ENCODE assay signal across 9 mouse cellular contexts in genomic region chr1:74195961-74196360, GRCm38 (mm10). TPM values are rescaled to one million over a fixed set of nuclear protein-coding genes. Genes with fewer than 3 reads are reported as not detected.
A peak's percentile ranks its signal among the peaks of the same experiment; 100 is the strongest.
DNase-seq lines count a peak whose midpoint lies in the region; ATAC-seq and TF ChIP-seq lines count a peak whose summit lies in the region.
"Had no signal": no experiment of that assay in that cellular context is flagged by ENCODE, and none has a peak within 500 bp of the region (broad histone marks: within the 10 kb centered on the region; RNA-seq: fewer than 3 reads in every experiment).

No protein-coding gene starts in this region.

- H3K27me3 ChIP-seq in heart, embryonic 10.5 days (ENCODE audit: insufficient read depth, poor library complexity, severe bottlenecking) = no peaks in the 10 kb centered on the region
- no peaks in the 10 kb centered on the region for H3K27me3 ChIP-seq in CH12.LX (replicated peaks)
- no peaks in the 10 kb centered on the region for H3K27me3 ChIP-seq in liver, embryonic 13.5 days

- dilution Hi-C loops in CH12.LX (cut with MboI; ENCODE audit: extremely low pct_ligation_motif_present, extremely low pct_unique_long_range_greater_than_20kb, low sequenced_read_pairs) = no loop called here

- no peaks in the 10 kb centered on the region for H3K9me3 ChIP-seq in heart, embryonic 10.5 days
- H3K9me3 ChIP-seq in CH12.LX (replicated peaks; ENCODE audit: low read length) = no peaks in the 10 kb centered on the region
- H3K9me3 ChIP-seq in liver, embryonic 13.5 days (replicated peaks) = no peaks in the 10 kb centered on the region

- peak; percentile 24 for TF ChIP-seq RAD21 in CH12.LX (IDR thresholded peaks at IDR 0.05; ENCODE audit: low read depth, low read length)

- no peak overlapping the region for H3K4me3 ChIP-seq in heart, embryonic 10.5 days
- no peak overlapping the region for H3K4me3 ChIP-seq in CH12.LX (replicated peaks in 1 of 3; ENCODE audit: low read depth in 2 of 3, low read length in 2 of 3, poor library complexity in 1 of 3)
- H3K4me3 ChIP-seq in liver, embryonic 13.5 days (replicated peaks) = no peak overlapping the region

- intact Hi-C loops in heart, postnatal 25 days (cut with DNase I) = loop anchor here (5.0 kb wide), 1 partner anchor 294 kb away; no protein-coding TSS in a partner anchor

- no peaks in the 10 kb centered on the region for H3K79me2 ChIP-seq in CH12.LX (replicated peaks; ENCODE audit: control insufficient read depth, extremely low read depth, insufficient read depth, poor library complexity, severe bottlenecking)

- no peak overlapping the region for H3K9ac ChIP-seq in CH12.LX (ENCODE audit: insufficient read depth, low read depth)
- no peak overlapping the region for H3K9ac ChIP-seq in liver, embryonic 13.5 days

- peak; percentile 73 for DNase-seq in heart, embryonic 10.5 days (ENCODE audit: low spot score)
- no peak for DNase-seq in heart, postnatal 25 days (ENCODE audit: low spot score)
- DNase-seq in CH12.LX (ENCODE audit: extremely low read depth) = peak; percentile 60
- peak; percentile 58 for DNase-seq in embryo, embryonic 10.5 days (ENCODE audit: low spot score)
- DNase-seq in liver, embryonic 13.5 days = peak; percentile 12
- DNase-seq in thymus, postnatal 36 days = peak; percentile 26
- DNase-seq in cerebellum, adult 8-10 months = no peak
- no peak for DNase-seq in urinary bladder, postnatal 25 days (ENCODE audit: low spot score)

- no peak overlapping the region for H3K27ac ChIP-seq in heart, embryonic 10.5 days
- H3K27ac ChIP-seq in CH12.LX (ENCODE audit: insufficient read depth, low read depth) = no peak overlapping the region
- no peak overlapping the region for H3K27ac ChIP-seq in liver, embryonic 13.5 days
- H3K27ac ChIP-seq: macrophage had no signal

- no peak for TF ChIP-seq POLR2A in CH12.LX (IDR thresholded peaks at IDR 0.05; ENCODE audit: low read depth, low read length)

- H3K4me1 ChIP-seq in heart, embryonic 10.5 days = peaks cover 9% of the 10 kb centered on the region; the same call in 1 of the 2 replicates
- H3K4me1 ChIP-seq in CH12.LX (ENCODE audit: control insufficient read depth in 1 of 2, insufficient read depth in 2 of 2) = peaks cover 20 to 33% of the 10 kb centered on the region in 2 experiments
- H3K4me1 ChIP-seq in liver, embryonic 13.5 days (replicated peaks) = peaks cover 23% of the 10 kb centered on the region

- TF ChIP-seq EP300 in CH12.LX (IDR thresholded peaks at IDR 0.05; ENCODE audit: low read length) = no peak

- TF ChIP-seq CTCF in CH12.LX (conservative IDR thresholded peaks at IDR 0.05 in 1 of 2, IDR thresholded peaks at IDR 0.05 in 1 of 2; ENCODE audit: low read depth in 2 of 2, low read length in 2 of 2) = peak; percentile 77 to 80

- 41% methylated on average over 7 of the region's 7 CpGs for WGBS in heart, embryonic 10.5 days
- 27% methylated on average over 7 of the region's 7 CpGs for WGBS in liver, embryonic 13.5 days (ENCODE audit: insufficient replicate concordance)

- H3K4me2 ChIP-seq in CH12.LX (ENCODE audit: insufficient read depth, low read depth, poor library complexity, severe bottlenecking) = no peak overlapping the region
- no peak overlapping the region for H3K4me2 ChIP-seq in liver, embryonic 13.5 days

- in situ Hi-C loops in CH12.LX (cut with MboI; ENCODE audit: low pct_ligation_motif_present, low pct_unique_long_range_greater_than_20kb, low sequenced_read_pairs) = no loop called here

- H3K36me3 ChIP-seq in heart, embryonic 10.5 days = no peaks in the 10 kb centered on the region
- H3K36me3 ChIP-seq in CH12.LX (replicated peaks in 1 of 2; ENCODE audit: control insufficient read depth in 1 of 2, insufficient read depth in 1 of 2, low read length in 1 of 2) = no peaks in the 10 kb centered on the region
- H3K36me3 ChIP-seq in liver, embryonic 13.5 days = no peaks in the 10 kb centered on the region

- no peak for ATAC-seq in liver, embryonic 13.5 days (ENCODE audit: low read depth)

TF ChIP-seq in CH12.LX, 34 proteins besides CTCF, POLR2A, EP300 and RAD21:
- TF ChIP-seq MAX (IDR thresholded peaks at IDR 0.05; ENCODE audit: low read length) (peak; percentile 63), USF1 (IDR thresholded peaks at IDR 0.05; ENCODE audit: low read depth, low read length) (no peak), KAT2A (IDR thresholded peaks at IDR 0.05; ENCODE audit: insufficient replicate concordance, low read length) (0 out of 2 replicates have a peak, but pooled peaks have one; percentile 41), MXI1 (IDR thresholded peaks at IDR 0.05; ENCODE audit: low read depth, low read length) (peak; percentile 27; the same call in 1 of the 2 replicates), UBTF (IDR thresholded peaks at IDR 0.05; ENCODE audit: low read depth, low read length) (no peak), ZMIZ1 (IDR thresholded peaks at IDR 0.05; ENCODE audit: low read depth, low read length) (no peak), MEF2A (IDR thresholded peaks at IDR 0.05; ENCODE audit: borderline replicate concordance, low read depth, low read length) (peak; percentile 32; the same call in 1 of the 2 replicates), MYC (IDR thresholded peaks at IDR 0.05; ENCODE audit: low read depth, low read length) (peak; percentile 79), TBP (conservative IDR thresholded peaks at IDR 0.05; ENCODE audit: low read depth, low read length) (no peak), ELF1 (IDR thresholded peaks at IDR 0.05; ENCODE audit: low read depth, low read length) (no peak), TCF12 (IDR thresholded peaks at IDR 0.05; ENCODE audit: low read depth, low read length) (no peak), BHLHE40 (IDR thresholded peaks at IDR 0.05; ENCODE audit: low read depth, low read length) (peak; percentile 12; the same call in 1 of the 2 replicates), RCOR1 (conservative IDR thresholded peaks at IDR 0.05; ENCODE audit: low read depth, low read length) (no peak), NELFE (IDR thresholded peaks at IDR 0.05; ENCODE audit: low read depth, low read length) (no peak), SMC3 (IDR thresholded peaks at IDR 0.05; ENCODE audit: low read depth, low read length) (peak; percentile 64), NRF1 (IDR thresholded peaks at IDR 0.05; ENCODE audit: low read depth, low read length) (no peak), ETS1 (conservative IDR thresholded peaks at IDR 0.05; ENCODE audit: low read depth, low read length) (no peak), JUND (conservative IDR thresholded peaks at IDR 0.05; ENCODE audit: low read depth, low read length) (no peak)

RNA-seq across cellular contexts. Expression of gene Cxcr1, which starts 1.5 kb away (rescaled TPM):
- not detected in 2 replicates for polyA plus RNA-seq in heart, embryonic 10.5 days (2016; fragmentation: Nextera tagmentation; extraction: Ambion mirVana)
- total RNA-seq in heart, postnatal 25 days (2021) = not detected
- total RNA-seq in CH12.LX (2012; rRNA removed) (not detected in 2 replicates), CH12.LX (2014; rRNA removed) (not detected in 2 replicates)
- not detected in 2 replicates for polyA plus RNA-seq in CH12.LX (2012; ENCODE audit: insufficient read length, low read depth)
- not detected in 2 replicates for polyA plus RNA-seq in liver, embryonic 13.5 days (2015; fragmentation: Nextera tagmentation; extraction: Ambion mirVana)
- polyA plus RNA-seq: macrophage had no signal

RNA-seq across cellular contexts. Expression of gene Arpc2, which starts 39.9 kb away (rescaled TPM):
- polyA plus RNA-seq in heart, embryonic 10.5 days (2016; fragmentation: Nextera tagmentation; extraction: Ambion mirVana) = 470 and 475 TPM in 2 replicates
- 100 to 1,000 TPM; 134 to 140 TPM for total RNA-seq in heart, postnatal 25 days (2021)
- 218 and 234 TPM in 2 replicates for total RNA-seq in CH12.LX (2012; rRNA removed)
- 455 and 462 TPM in 2 replicates for total RNA-seq in CH12.LX (2014; rRNA removed)
- polyA plus RNA-seq in CH12.LX (2012; ENCODE audit: insufficient read length, low read depth) = 504 and 522 TPM in 2 replicates
- 226 and 264 TPM in 2 replicates for polyA plus RNA-seq in liver, embryonic 13.5 days (2015; fragmentation: Nextera tagmentation; extraction: Ambion mirVana)

RNA-seq across cellular contexts. Expression of gene Cxcr2, which starts 42.2 kb away (rescaled TPM):
- 0.09 and 0.20 TPM in 2 replicates for polyA plus RNA-seq in heart, embryonic 10.5 days (2016; fragmentation: Nextera tagmentation; extraction: Ambion mirVana)
- total RNA-seq in heart, postnatal 25 days (2021) = under 1 TPM; 0.10 to 0.11 TPM
- total RNA-seq in CH12.LX (2012; rRNA removed) (0.17 and 0.29 TPM in 2 replicates), CH12.LX (2014; rRNA removed) (not detected in 2 replicates)
- 0.10 TPM in 1 of 2 replicates, not detected in the other for polyA plus RNA-seq in CH12.LX (2012; ENCODE audit: insufficient read length, low read depth)
- polyA plus RNA-seq in liver, embryonic 13.5 days (2015; fragmentation: Nextera tagmentation; extraction: Ambion mirVana) = 0.53 and 0.89 TPM in 2 replicates

Comparison
In these comparisons a context has a peak if more than half of its experiments do, and no peak if none do; other contexts are left out.
1. DNase-seq: peak in heart, embryonic 10.5 days (single experiment), CH12.LX (single experiment), embryo, embryonic 10.5 days (single experiment), liver, embryonic 13.5 days (single experiment) and thymus, postnatal 36 days (2 of 2); none in heart, postnatal 25 days (single experiment), cerebellum, adult 8-10 months (single experiment) and urinary bladder, postnatal 25 days (single experiment).